Mouse (Mus musculus) kidney, embryonic 15.5 days (tissue): ENCODE measurements around the gene Tlx1. TPM values are rescaled to one million over a fixed set of nuclear protein-coding genes. Genes with fewer than 3 reads are reported as not detected.

ENCODE experiments used
- ATAC-seq: fragments of 200-750 bp; cut with Nextera tagmentation; replicated peaks from 2 replicates; pipeline ENCODE4 v1.8.0; 2017; ENCODE audit warnings: moderate TSS enrichment; ENCODE audit not compliant: low FRiP score
- H3K27ac ChIP-seq: fragments of 300-500 bp; sonication (generic); 2 replicates; pipeline ENCODE4 v1.5.1; 2015; ENCODE audit warnings: mild to moderate bottlenecking, inconsistent platforms
- H3K27me3 ChIP-seq: fragments of 300-500 bp; sonication (generic); 2 replicates; pipeline ENCODE4 v1.6.1; 2015; ENCODE audit warnings: inconsistent platforms
- H3K36me3 ChIP-seq: fragments of 300-500 bp; sonication (generic); 2 replicates; pipeline ENCODE4 v1.6.1; 2015; ENCODE audit warnings: inconsistent platforms
- H3K4me1 ChIP-seq: fragments of 300-500 bp; sonication (generic); 2 replicates; pipeline ENCODE4 v1.6.1; 2015; ENCODE audit warnings: inconsistent platforms
- H3K4me2 ChIP-seq: fragments of 300-500 bp; sonication (generic); 2 replicates; pipeline ENCODE4 v1.6.1; 2015; ENCODE audit warnings: moderate library complexity, mild to moderate bottlenecking, inconsistent platforms
- H3K4me3 ChIP-seq: fragments of 300-500 bp; sonication (generic); replicated peaks from 2 replicates; pipeline ENCODE4 v1.5.1; 2015; ENCODE audit warnings: mild to moderate bottlenecking, inconsistent platforms
- H3K9ac ChIP-seq: fragments of 300-500 bp; sonication (generic); 2 replicates; pipeline ENCODE4 v1.6.1; 2015; ENCODE audit warnings: mild to moderate bottlenecking, inconsistent platforms
- H3K9me3 ChIP-seq: fragments of 300-500 bp; sonication (generic); replicated peaks from 2 replicates; pipeline ENCODE4 v1.6.1; 2016; ENCODE audit warnings: inconsistent platforms
- WGBS: fragments of 180-500 bp; shearing (Covaris S2); methylation state at CpG from one replicate; pipeline ENCODE4 v1.1.7; 2015; ENCODE audit warnings: mixed read lengths; 5-methylcytosine and 5-hydroxymethylcytosine counted together
- polyA plus RNA-seq: library from polyadenylated mRNA; unstranded; fragments of >200 nt; fragmentation: Nextera tagmentation; extraction: Ambion mirVana; gene quantifications from 2 replicates; pipeline ENCODE4 v1.2.1, GENCODE M21; 2015

The Tlx1 gene
- polyA plus RNA-seq: not detected in 2 replicates

DNA sequence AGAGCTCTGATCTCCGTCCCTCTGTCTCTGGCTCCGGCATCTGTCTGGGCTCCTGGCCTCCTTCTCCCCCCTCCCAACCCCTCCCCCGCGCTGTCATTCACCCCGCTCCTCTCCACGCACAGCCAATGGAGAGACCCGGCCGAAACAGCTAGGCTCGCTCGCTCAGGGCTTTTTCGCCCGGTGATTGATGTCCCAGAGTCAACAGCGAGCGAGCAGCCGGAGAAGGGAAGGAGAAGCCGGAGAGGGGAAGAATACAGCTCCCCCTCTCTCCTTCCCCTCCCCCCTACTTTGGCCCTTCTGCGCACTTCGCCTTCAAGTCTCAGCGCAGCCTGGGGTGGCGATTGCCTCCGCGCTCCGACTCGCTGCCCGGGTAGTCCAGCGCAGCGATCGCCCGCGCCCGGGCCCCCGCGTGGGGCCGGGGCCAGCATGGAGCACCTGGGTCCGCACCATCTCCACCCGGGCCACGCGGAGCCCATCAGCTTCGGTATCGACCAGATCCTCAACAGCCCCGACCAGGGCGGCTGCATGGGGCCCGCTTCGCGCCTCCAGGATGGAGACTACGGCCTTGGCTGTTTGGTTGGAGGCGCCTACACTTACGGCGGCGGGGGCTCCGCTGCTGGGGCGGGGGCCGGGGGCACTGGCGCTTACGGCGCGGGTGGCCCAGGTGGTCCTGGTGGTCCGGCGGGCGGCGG, at the start of gene Tlx1:
Gene Tlx1, plus strand, starts transcription at position 191 of the 692 bp plus-strand sequence.
- H3K4me3 ChIP-seq: peak within 1 kb of the TSS; percentile 33
- no peaks in the 10 kb centered on the region for H3K36me3 ChIP-seq
- H3K27ac ChIP-seq: no peak within 1 kb of the TSS
- H3K4me2 ChIP-seq: peak within 1 kb of the TSS; percentile 55
- H3K27me3 ChIP-seq: peaks cover 99% of the 10 kb centered on the region
- no peak for ATAC-seq
- H3K4me1 ChIP-seq: peaks cover 28% of the 10 kb centered on the region
- H3K9me3 ChIP-seq: no peaks in the 10 kb centered on the region
- no peak within 1 kb of the TSS for H3K9ac ChIP-seq
- under 1% methylated on average over 60 of the region's 61 CpGs for WGBS

DNA sequence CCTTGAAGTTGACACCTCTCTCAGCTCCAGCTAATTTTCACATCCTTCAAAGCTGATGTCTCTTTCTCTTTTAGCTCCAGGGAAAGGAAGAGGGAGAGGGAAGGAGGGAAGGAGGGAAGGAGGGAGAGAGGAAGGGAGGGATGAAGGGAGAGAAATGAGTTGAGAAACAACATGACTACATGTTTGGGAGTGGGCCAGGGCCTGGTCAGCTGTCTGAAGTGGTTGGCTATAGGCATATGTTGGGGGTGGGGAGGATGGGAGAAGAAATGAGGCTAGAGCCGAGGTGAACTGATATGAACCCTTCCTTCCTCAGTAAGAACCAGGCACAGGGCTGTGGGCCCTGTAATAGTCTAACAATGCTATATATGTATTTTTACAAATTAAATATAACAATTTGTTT, 44.9 kb upstream of the Tlx1 start:
- peaks cover 96% of the 10 kb centered on the region for H3K27me3 ChIP-seq
- no peak overlapping the region for H3K27ac ChIP-seq
- H3K4me1 ChIP-seq: peaks cover 6% of the 10 kb centered on the region; the same call in 1 of the 2 replicates
- no peak overlapping the region for H3K9ac ChIP-seq
- H3K4me3 ChIP-seq: no peak overlapping the region
- no peak overlapping the region for H3K4me2 ChIP-seq
- WGBS: 23% methylated on average over 1 of the region's 1 CpGs
- no peaks in the 10 kb centered on the region for H3K9me3 ChIP-seq
- no peak for ATAC-seq
- H3K36me3 ChIP-seq: no peaks in the 10 kb centered on the region

DNA sequence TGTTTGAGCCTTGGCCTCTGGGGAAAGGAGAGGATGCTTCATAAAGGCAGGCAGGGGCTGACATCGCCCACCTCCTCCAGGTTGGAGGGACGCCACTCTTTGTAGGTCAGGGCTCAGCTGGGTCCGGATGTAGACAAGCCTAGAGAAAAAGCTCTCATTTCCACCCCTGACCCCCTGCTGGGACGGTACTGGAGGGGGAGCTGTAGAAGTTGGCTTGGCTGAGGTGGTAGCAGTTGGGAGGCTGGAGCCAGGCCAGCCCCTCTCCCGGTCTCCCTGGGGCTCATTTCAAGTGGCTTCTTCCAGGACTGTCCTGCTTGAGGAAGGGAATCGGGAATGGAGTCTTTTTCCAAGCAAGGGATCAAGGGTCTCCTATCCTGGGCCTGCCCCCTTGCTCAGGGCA, 43.8 kb upstream of the Tlx1 start:
- ATAC-seq: no peak
- Histone ChIP-seq H3K36me3 (no peaks in the 10 kb centered on the region), H3K4me3 (no peak overlapping the region), H3K9me3 (no peaks in the 10 kb centered on the region), H3K9ac (no peak overlapping the region), H3K27me3 (peaks cover 95% of the 10 kb centered on the region), H3K4me1 (peaks cover 6% of the 10 kb centered on the region; the same call in 1 of the 2 replicates), H3K27ac (no peak overlapping the region), H3K4me2 (no peak overlapping the region)
- 40% methylated on average over 6 of the region's 6 CpGs for WGBS

DNA sequence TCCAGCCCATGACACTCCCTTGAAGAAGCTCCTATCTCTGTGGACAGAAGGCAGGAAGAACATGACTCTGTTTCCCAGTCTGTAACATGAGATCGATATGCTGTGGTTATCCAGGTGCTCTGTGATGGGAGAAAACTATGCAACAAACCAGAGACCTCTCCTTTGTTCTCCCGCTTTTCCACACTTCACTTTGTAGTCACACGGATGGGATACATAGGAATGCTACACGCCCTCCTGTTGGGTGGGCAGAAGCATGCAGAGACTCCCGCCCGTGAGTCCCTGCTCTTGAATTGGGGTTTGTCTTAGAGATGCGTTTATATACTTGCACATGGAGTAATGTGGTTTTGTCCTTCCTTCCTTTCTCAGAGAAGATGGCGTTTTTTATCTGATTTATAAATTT, 39.8 kb upstream of the Tlx1 start:
- Histone ChIP-seq H3K27ac (no peak overlapping the region), H3K4me2 (no peak overlapping the region), H3K36me3 (no peaks in the 10 kb centered on the region), H3K9ac (no peak overlapping the region), H3K27me3 (peaks cover 73% of the 10 kb centered on the region), H3K4me3 (no peak overlapping the region), H3K4me1 (peaks cover 22% of the 10 kb centered on the region), H3K9me3 (no peaks in the 10 kb centered on the region)
- 71% methylated on average over 8 of the region's 8 CpGs for WGBS
- no peak for ATAC-seq

DNA sequence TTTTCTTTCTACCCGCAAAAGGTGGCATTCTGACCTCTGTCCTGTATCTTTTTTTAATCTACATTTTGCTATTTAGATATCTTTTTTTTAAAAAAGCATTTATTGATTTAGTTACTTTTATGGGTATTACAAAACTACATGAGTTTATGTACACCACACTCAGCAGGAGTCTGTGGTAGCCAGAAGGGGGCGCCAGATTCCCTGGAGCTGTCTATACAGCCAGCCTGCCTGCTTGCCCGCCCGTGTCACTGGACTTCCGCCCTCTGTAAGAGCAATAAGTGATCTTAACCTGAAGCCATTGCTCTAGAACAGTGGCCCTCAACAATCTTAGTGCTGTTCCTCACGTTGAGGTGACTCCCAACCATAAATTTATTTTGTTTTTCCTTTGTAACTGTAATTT, 38.0 kb upstream of the Tlx1 start:
- H3K4me2 ChIP-seq: no peak overlapping the region
- peaks cover 22% of the 10 kb centered on the region for H3K4me1 ChIP-seq
- ATAC-seq: no peak
- H3K36me3 ChIP-seq: no peaks in the 10 kb centered on the region
- no peak overlapping the region for H3K4me3 ChIP-seq
- H3K27me3 ChIP-seq: peaks cover 76% of the 10 kb centered on the region
- no peak overlapping the region for H3K9ac ChIP-seq
- 75% methylated on average over 6 of the region's 6 CpGs for WGBS
- no peak overlapping the region for H3K27ac ChIP-seq
- H3K9me3 ChIP-seq: no peaks in the 10 kb centered on the region

DNA sequence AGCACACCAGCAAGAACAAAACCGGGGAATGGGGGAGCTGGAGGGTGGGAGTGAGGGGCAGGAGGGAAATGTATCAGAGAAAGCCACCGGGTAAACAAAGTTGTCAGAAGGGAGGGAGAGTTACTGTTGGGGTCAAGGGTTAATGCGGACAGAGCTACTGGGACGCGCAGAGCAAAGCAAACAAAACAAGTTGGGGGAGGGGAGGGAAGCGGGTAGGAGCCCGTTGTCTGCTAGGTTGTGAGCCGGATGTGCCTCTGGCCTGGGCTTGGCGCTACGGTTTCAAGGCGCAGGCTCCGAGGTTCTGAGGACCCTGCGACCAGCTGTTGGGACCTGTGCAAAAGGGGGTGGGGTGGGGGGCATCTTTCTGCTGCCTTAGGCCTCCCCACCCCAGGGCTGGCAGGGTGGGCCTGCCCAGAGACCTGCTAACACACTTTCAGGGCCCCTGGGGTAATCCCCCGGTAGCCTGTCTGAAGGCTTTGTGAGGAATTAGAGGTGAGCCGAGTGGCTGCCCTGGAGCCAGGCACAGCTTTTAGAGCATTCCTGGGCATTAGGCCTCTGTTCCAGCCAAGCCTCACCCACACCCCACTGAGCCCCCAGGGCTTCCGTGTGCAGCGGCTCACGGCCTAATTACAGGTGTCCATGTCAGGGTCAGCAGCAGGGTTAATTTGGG, 36.6 kb upstream of the Tlx1 start:
- Histone ChIP-seq H3K4me2 (peak overlapping the region; percentile 41), H3K27ac (no peak overlapping the region), H3K36me3 (no peaks in the 10 kb centered on the region), H3K4me1 (peaks cover 22% of the 10 kb centered on the region), H3K9me3 (no peaks in the 10 kb centered on the region), H3K9ac (no peak overlapping the region), H3K4me3 (no peak overlapping the region), H3K27me3 (peaks cover 76% of the 10 kb centered on the region)
- 3% methylated on average over 18 of the region's 18 CpGs for WGBS
- peak; percentile 79 for ATAC-seq

DNA sequence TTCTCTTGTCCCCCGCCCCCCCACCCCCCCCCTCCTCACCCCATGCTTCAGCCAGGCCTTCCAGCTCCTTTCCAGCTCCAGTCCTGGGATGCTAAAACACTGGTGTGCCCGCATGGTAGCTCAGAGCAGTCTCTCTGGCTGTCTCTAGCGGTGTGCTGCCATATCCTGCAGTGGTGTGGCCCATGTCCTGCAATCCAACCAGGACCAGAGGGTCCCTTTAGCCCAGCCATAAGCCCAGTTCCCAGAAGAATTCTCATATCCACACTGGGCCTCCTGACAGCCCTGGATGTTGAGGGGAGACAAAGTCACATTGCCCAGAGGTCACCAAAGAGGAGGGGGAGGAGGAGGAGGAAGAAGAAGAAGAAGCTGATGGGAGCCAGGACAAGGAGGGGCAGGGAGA, 35.7 kb upstream of the Tlx1 start:
- H3K27me3 ChIP-seq: peaks cover 74% of the 10 kb centered on the region
- WGBS: 33% methylated on average over 3 of the region's 3 CpGs
- H3K4me3 ChIP-seq: no peak overlapping the region
- H3K27ac ChIP-seq: no peak overlapping the region
- no peak overlapping the region for H3K9ac ChIP-seq
- no peaks in the 10 kb centered on the region for H3K36me3 ChIP-seq
- H3K9me3 ChIP-seq: no peaks in the 10 kb centered on the region
- ATAC-seq: no peak
- H3K4me2 ChIP-seq: no peak overlapping the region
- H3K4me1 ChIP-seq: peaks cover 22% of the 10 kb centered on the region

DNA sequence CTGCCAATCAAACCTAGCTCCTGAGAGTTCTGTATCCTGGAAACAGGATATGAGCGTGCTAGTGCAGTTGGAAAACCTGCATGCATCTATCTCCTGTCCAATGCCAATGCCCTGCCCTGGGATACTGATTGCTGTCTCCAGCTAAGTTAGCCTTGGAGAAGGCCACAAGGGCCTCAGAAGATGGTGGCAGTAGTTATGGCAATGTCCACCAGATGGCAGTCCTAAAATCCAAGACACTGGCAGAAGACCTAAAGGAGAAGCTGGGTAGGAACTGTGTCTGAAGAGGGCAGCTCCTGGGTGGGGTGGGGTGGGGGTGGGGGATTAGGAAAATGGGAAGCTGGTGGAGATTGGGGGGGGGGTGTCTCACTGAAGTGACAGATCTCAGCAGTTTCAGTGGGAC, 33.7 kb upstream of the Tlx1 start:
- no peak for ATAC-seq
- Histone ChIP-seq H3K27me3 (peaks cover 75% of the 10 kb centered on the region), H3K9me3 (no peaks in the 10 kb centered on the region), H3K4me3 (no peak overlapping the region), H3K36me3 (no peaks in the 10 kb centered on the region), H3K4me2 (no peak overlapping the region), H3K27ac (no peak overlapping the region), H3K4me1 (peaks cover 22% of the 10 kb centered on the region), H3K9ac (no peak overlapping the region)
- 52% methylated on average over 1 of the region's 1 CpGs for WGBS

DNA sequence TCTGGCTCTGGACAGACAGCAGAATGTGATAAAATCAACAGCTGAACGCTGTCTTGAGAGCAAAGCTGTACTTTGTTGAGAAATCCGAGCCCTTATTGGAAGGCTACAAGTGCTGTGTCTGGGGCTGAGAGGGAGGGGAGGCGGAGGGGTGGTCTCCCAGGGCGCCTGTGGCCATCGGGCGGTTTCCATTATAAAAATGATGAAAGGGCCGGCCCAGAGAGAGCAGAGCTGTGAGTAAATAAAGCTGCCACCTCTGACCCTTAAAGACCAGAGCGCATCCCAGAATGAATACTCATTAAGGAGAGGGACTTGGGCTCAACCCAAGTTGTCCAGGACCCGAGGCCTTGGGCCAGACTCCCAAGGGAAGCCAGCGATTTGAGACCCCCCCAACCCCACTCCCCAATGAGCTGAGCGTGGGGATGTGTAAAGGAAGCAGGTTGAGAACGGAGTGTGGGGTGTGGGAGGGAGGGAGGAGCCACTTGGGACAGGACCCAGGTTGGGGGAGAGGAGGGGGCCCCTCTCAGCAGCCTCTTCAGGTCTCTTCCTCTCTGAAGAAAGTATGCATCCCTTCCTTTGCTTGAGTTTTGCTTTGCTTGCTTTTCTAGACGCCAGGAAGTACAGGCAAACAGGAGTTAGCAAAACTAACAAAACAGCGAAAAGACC, 18.4 kb upstream of the Tlx1 start:
- no peak for ATAC-seq
- no peak overlapping the region for H3K27ac ChIP-seq
- no peak overlapping the region for H3K9ac ChIP-seq
- H3K9me3 ChIP-seq: no peaks in the 10 kb centered on the region
- WGBS: 19% methylated on average over 14 of the region's 14 CpGs
- no peak overlapping the region for H3K4me2 ChIP-seq
- no peak overlapping the region for H3K4me3 ChIP-seq
- peaks cover 95% of the 10 kb centered on the region for H3K27me3 ChIP-seq
- no peaks in the 10 kb centered on the region for H3K36me3 ChIP-seq
- H3K4me1 ChIP-seq: peaks cover 11% of the 10 kb centered on the region

DNA sequence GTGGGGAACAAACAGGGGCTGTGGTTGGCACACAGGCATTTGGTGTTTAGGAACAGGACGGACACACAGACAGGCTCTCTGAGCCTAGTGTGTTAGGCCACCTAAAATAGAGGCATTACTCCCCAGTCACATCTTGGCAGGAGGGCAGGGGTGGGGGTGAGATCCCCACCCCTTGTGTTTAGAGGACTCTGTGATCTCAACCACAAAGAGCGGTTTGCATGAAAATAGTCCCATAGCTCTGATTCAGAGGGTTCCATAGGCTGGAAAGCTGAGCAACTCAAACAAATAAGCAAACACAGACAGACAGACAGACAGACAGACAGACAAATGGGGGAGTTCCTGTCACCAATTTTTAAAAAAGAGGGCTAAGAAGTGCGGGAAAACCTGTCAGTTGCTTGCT, 7.9 kb upstream of the Tlx1 start:
- H3K4me2 ChIP-seq: no peak overlapping the region
- H3K27me3 ChIP-seq: peaks cover 100% of the 10 kb centered on the region
- no peak for ATAC-seq
- no peaks in the 10 kb centered on the region for H3K36me3 ChIP-seq
- H3K9me3 ChIP-seq: no peaks in the 10 kb centered on the region
- H3K4me1 ChIP-seq: peaks cover 7% of the 10 kb centered on the region
- WGBS: 5% methylated on average over 3 of the region's 3 CpGs
- no peak overlapping the region for H3K9ac ChIP-seq
- H3K4me3 ChIP-seq: no peak overlapping the region
- H3K27ac ChIP-seq: no peak overlapping the region

DNA sequence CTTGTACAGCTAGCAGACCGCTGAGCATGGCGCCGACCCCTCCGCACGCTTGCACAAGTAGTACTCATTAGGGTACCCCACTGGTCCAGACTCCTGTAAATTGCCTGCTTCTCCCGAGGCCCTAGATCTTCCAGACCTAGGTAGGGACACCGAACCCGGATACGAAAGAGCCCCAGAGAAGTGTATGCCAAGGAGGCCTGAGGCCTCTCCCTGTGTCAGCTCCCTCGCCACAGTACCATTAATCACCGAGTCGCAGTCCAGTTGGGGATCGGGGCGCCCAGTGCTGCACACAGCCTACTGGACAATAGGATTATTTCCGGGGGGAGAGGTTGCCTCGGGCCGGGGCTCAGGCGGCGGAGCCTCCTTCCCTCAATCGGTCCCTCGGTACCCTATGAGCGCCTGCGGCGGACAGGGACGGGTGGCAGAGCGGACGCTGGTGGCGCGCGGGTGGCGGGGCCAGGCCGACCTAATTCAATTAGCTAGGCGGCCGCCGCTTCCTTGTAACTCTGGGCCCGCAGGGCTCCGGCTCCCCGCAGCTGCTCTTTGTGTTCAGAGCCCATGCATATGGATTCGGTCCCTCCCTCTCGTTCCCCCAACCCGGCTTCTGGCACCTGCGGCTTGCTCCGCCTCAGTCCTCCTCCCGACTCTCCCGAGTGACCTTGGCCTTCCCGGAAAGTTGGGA, 7.1 kb upstream of the Tlx1 start:
- Histone ChIP-seq H3K9me3 (no peaks in the 10 kb centered on the region), H3K27ac (no peak overlapping the region), H3K9ac (no peak overlapping the region), H3K4me1 (peaks cover 7% of the 10 kb centered on the region), H3K4me3 (no peak overlapping the region; the same call in 1 of the 2 replicates), H3K27me3 (peaks cover 100% of the 10 kb centered on the region), H3K4me2 (peak overlapping the region; percentile 17), H3K36me3 (no peaks in the 10 kb centered on the region)
- no peak for ATAC-seq
- under 1% methylated on average over 46 of the region's 46 CpGs for WGBS

DNA sequence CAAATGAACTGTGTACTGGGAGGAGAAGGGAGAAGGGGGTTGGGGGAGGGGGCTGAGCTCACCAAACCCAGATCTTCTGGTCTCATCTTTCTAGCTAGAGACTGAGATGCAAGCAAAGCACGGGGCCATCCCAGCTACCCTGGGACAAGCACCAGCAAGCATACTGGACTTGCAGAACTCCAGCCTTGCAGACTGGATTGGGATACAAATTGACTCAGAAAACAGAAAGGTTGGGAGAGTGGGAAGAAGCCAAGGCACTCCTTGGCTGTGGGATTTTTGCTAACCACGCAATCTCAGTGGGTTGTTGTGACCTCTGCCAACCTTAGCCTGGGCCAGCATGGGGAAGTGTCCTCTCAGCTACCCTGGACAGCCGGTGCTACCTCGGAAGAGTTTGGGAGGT, 3.4 kb upstream of the Tlx1 start:
- ATAC-seq: no peak
- WGBS: 3% methylated on average over 4 of the region's 4 CpGs
- no peaks in the 10 kb centered on the region for H3K9me3 ChIP-seq
- no peak overlapping the region for H3K9ac ChIP-seq
- no peak overlapping the region for H3K4me2 ChIP-seq
- H3K4me3 ChIP-seq: no peak overlapping the region
- no peak overlapping the region for H3K27ac ChIP-seq
- H3K27me3 ChIP-seq: peaks cover 99% of the 10 kb centered on the region
- no peaks in the 10 kb centered on the region for H3K36me3 ChIP-seq
- peaks cover 27% of the 10 kb centered on the region for H3K4me1 ChIP-seq
